Mouse (Mus musculus): ENCODE data around the gene Cntrob. TPM values are rescaled to one million over a fixed set of nuclear protein-coding genes. Genes with fewer than 3 reads are reported as not detected.
A peak's percentile ranks its signal among the peaks of the same experiment; 100 is the strongest.

Cntrob gene
- polyA plus RNA-seq, 1 experiment from 2014 or later, result 24.5 TPM

- Histone ChIP-seq H3K27ac (replicated peaks; ENCODE audit: low read depth, low read length) (peak overlapping the region; percentile 2; the same call in 1 of the 2 replicates), H3K9ac (ENCODE audit: low read length) (no peak overlapping the region), H3K9me3 (ENCODE audit: control insufficient read depth, low read length) (no peaks in the 10 kb centered on the region), H3K4me2 (ENCODE audit: low read depth, severe bottlenecking) (peak overlapping the region; percentile 55; the same call in 1 of the 2 replicates), H3K4me3 (ENCODE audit: low read depth, low read length) (no peak overlapping the region), H3K27me3 (ENCODE audit: control insufficient read depth, insufficient read depth, low read length) (peaks cover 3% of the 10 kb centered on the region), H3K4me1 (ENCODE audit: control insufficient read depth, insufficient read depth, low read length) (peaks cover 5% of the 10 kb centered on the region; the same call in 1 of the 2 replicates), H3K36me3 (ENCODE audit: control insufficient read depth, insufficient read depth, low read length) (no peaks in the 10 kb centered on the region)
- DNase-seq (ENCODE audit: low spot score) (peak; percentile 36), ATAC-seq (ENCODE audit: insufficient number of reproducible peaks, low FRiP score, low TSS enrichment, low read depth) (no peak)
- WGBS, result 10% methylated on average over 8 of the region's 8 CpGs
These were observed 9.2 kb upstream of the Cntrob start for GRCm38 (mm10) chr11:69332713-69333253.

DNA sequence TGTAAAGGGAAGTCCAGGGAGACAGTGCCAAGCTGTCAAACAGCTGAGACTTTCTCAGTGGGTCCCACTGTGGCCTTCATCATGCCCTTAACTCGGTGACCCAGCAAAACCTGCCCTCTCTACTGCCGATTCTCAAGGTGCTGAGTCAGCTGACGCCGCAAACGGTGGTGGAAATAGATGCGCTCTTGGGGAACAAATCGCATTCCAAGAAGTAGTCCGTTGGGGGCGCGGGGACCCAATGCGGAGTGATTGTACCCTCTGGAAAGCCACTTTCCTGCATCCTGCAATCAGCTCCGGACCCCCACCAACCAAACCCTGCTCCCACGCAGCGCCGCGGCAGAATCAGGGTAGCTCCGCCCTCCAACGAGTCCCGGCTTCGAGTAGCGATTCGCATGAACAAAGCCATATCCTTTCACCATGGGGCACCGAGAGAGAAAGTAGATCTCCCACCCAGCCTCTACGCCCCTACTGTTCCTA lies 8.4 kb upstream of the Cntrob start:
- peak overlapping the region; percentile 47 for H3K9ac ChIP-seq (ENCODE audit: low read length)
- WGBS, result 1% methylated on average over 24 of the region's 24 CpGs
- no peaks in the 10 kb centered on the region for H3K36me3 ChIP-seq (ENCODE audit: control insufficient read depth, insufficient read depth, low read length)
- peaks cover 5% of the 10 kb centered on the region; the same call in 1 of the 2 replicates for H3K4me1 ChIP-seq (ENCODE audit: control insufficient read depth, insufficient read depth, low read length)
- H3K4me3 ChIP-seq (ENCODE audit: low read depth, low read length), result peak overlapping the region; percentile 33
- DNase-seq (ENCODE audit: low spot score), result peak; percentile 89
- no peaks in the 10 kb centered on the region for H3K9me3 ChIP-seq (ENCODE audit: control insufficient read depth, low read length)
- H3K27ac ChIP-seq (replicated peaks; ENCODE audit: low read depth, low read length), result peak overlapping the region; percentile 37; the same call in 1 of the 2 replicates
- peak; percentile 50; the same call in 1 of the 2 replicates for ATAC-seq (ENCODE audit: insufficient number of reproducible peaks, low FRiP score, low TSS enrichment, low read depth)
- peak overlapping the region; percentile 55 for H3K4me2 ChIP-seq (ENCODE audit: low read depth, severe bottlenecking)
- H3K27me3 ChIP-seq (ENCODE audit: control insufficient read depth, insufficient read depth, low read length), result peaks cover 11% of the 10 kb centered on the region

DNA sequence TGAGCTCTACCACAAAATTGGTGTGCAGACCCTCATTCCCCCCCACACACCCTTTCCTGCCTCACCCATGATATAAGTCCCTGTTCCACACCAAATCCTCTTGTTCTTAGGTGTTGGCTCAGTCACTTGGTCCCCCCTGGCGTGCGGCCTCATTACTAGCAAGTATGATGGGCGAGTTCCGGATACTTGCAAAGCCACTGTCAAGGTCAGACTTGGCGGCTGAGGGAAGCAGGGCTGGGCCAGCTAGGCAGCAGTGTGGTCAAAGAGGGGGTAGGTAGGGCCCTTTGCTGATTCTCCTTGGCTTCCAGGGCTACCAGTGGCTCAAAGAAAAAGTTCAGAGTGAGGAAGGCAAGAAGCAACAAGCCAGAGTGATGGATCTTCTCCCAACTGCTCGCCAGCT lies 7.6 kb upstream of the Cntrob start:
- no peak overlapping the region for H3K4me3 ChIP-seq (ENCODE audit: low read depth, low read length)
- peak overlapping the region; percentile 55; the same call in 1 of the 2 replicates for H3K4me2 ChIP-seq (ENCODE audit: low read depth, severe bottlenecking)
- H3K9ac ChIP-seq (ENCODE audit: low read length), result no peak overlapping the region
- peaks cover 5% of the 10 kb centered on the region; the same call in 1 of the 2 replicates for H3K4me1 ChIP-seq (ENCODE audit: control insufficient read depth, insufficient read depth, low read length)
- WGBS, result 91% methylated on average over 6 of the region's 6 CpGs
- no peak overlapping the region for H3K27ac ChIP-seq (replicated peaks; ENCODE audit: low read depth, low read length)
- H3K9me3 ChIP-seq (ENCODE audit: control insufficient read depth, low read length), result no peaks in the 10 kb centered on the region
- peaks cover 15% of the 10 kb centered on the region for H3K27me3 ChIP-seq (ENCODE audit: control insufficient read depth, insufficient read depth, low read length)
- ATAC-seq (ENCODE audit: insufficient number of reproducible peaks, low FRiP score, low TSS enrichment, low read depth) (no peak), DNase-seq (ENCODE audit: low spot score) (no peak)
- H3K36me3 ChIP-seq (ENCODE audit: control insufficient read depth, insufficient read depth, low read length), result no peaks in the 10 kb centered on the region

DNA sequence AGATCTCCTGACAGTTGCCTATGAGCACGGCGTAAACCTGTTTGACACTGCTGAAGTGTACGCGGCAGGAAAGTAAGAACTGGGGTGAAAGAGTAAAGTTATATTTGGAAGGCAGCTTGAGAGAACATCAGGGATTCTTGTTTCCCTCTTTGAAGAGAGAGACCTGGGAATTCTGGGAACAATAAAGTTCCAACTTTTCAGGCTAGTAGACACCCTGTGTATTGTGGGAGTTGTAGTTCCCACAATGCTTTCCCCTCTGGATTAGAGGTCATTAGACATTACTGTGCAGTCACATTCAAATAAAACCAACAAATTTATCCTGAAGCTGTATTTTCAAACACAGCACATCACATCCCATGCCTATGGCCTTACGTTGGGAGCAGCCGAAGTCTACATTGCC lies 4.9 kb upstream of the Cntrob start:
- DNase-seq (ENCODE audit: low spot score) (no peak), ATAC-seq (ENCODE audit: insufficient number of reproducible peaks, low FRiP score, low TSS enrichment, low read depth) (no peak)
- Histone ChIP-seq H3K36me3 (ENCODE audit: control insufficient read depth, insufficient read depth, low read length) (no peaks in the 10 kb centered on the region), H3K27ac (replicated peaks; ENCODE audit: low read depth, low read length) (no peak overlapping the region), H3K4me1 (ENCODE audit: control insufficient read depth, insufficient read depth, low read length) (peaks cover 13% of the 10 kb centered on the region; the same call in 1 of the 2 replicates), H3K9me3 (ENCODE audit: control insufficient read depth, low read length) (no peaks in the 10 kb centered on the region), H3K4me2 (ENCODE audit: low read depth, severe bottlenecking) (no peak overlapping the region), H3K4me3 (ENCODE audit: low read depth, low read length) (no peak overlapping the region), H3K27me3 (ENCODE audit: control insufficient read depth, insufficient read depth, low read length) (peaks cover 15% of the 10 kb centered on the region), H3K9ac (ENCODE audit: low read length) (no peak overlapping the region)
- WGBS, result 96% methylated on average over 6 of the region's 6 CpGs

DNA sequence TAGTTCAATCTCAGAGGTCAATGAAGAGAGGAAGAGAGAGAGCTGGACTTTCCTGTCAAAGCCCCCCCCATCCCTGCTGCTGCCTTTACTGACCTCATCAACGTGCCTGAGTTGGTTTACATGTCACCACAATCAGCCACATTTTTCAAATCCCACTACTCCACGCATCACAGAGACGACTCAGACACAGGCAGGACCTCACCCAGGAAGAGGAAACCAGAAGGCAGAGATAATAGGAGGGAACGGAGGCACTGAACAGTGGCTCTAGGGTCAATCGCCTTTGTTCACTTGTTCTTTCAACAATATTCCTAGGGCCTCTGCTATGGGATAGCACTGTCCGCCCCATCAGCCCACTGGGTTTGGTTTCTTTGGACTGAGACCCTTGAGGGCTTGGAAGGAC lies 4.1 kb upstream of the Cntrob start:
- H3K27ac ChIP-seq (replicated peaks; ENCODE audit: low read depth, low read length), result no peak overlapping the region
- no peak overlapping the region for H3K4me3 ChIP-seq (ENCODE audit: low read depth, low read length)
- no peak overlapping the region for H3K9ac ChIP-seq (ENCODE audit: low read length)
- H3K4me1 ChIP-seq (ENCODE audit: control insufficient read depth, insufficient read depth, low read length), result peaks cover 17% of the 10 kb centered on the region
- no peaks in the 10 kb centered on the region for H3K36me3 ChIP-seq (ENCODE audit: control insufficient read depth, insufficient read depth, low read length)
- 57% methylated on average over 6 of the region's 6 CpGs for WGBS
- DNase-seq (ENCODE audit: low spot score), result no peak
- H3K27me3 ChIP-seq (ENCODE audit: control insufficient read depth, insufficient read depth, low read length), result peaks cover 15% of the 10 kb centered on the region
- H3K9me3 ChIP-seq (ENCODE audit: control insufficient read depth, low read length), result no peaks in the 10 kb centered on the region
- no peak overlapping the region; the same call in 1 of the 2 replicates for H3K4me2 ChIP-seq (ENCODE audit: low read depth, severe bottlenecking)
- no peak for ATAC-seq (ENCODE audit: insufficient number of reproducible peaks, low FRiP score, low TSS enrichment, low read depth)

DNA sequence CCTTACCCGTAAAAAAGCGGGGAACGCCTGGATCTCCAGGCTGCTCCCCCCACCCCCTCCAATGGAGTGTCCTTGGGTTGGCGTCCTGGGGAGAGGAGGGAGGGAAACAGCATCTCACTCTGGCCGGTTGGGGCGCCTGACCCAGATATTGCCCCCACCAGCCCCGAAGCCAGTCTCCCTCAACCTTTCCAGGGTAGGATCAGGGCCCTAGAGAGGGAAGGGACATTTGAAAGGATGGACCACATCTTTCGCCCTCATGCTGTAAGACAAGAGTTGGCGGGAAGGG lies 3.5 kb upstream of the Cntrob start:
- 12% methylated on average over 9 of the region's 9 CpGs for WGBS
- peaks cover 15% of the 10 kb centered on the region for H3K27me3 ChIP-seq (ENCODE audit: control insufficient read depth, insufficient read depth, low read length)

DNA sequence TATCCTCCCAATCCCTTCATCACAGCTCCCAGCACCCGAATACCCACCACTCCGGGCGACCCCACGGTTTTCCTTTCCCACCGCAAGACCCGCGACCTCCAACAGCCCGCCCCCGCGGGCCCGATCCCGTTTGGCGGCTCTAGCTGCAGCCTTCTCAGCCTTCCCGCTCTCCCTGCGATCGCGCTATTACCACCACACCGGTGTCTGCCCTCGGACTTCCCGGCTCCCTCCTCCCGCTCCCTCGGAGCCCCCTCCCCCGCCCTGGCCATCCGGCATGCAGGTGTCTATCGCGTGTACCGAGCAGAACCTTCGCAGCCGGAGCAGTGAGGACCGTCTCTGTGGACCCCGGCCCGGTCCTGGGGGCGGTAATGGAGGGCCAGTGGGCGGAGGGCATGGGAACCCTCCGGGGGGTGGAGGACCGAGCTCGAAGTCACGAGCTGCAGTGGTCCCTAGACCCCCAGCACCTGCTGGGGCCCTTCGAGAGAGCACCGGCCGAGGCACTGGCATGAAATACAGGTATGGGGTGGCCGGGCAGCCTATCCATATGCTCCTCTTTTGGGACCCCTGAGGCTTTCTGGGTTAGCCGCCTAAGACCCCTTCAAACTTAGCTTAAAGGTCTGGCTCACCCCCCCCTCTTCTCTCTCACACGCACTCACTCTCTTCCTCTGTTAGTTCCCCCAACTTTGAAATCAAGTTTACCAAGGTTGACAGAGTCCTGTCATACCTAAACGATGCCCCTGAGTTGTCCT lies 3.0 kb upstream of the Cntrob start:
- peaks cover 24% of the 10 kb centered on the region for H3K4me1 ChIP-seq (ENCODE audit: control insufficient read depth, insufficient read depth, low read length)
- no peak for DNase-seq (ENCODE audit: low spot score)
- WGBS, result 1% methylated on average over 45 of the region's 45 CpGs
- 0 out of 2 replicates have a peak, but pooled peaks have one; percentile 10 for ATAC-seq (ENCODE audit: insufficient number of reproducible peaks, low FRiP score, low TSS enrichment, low read depth)
- H3K27me3 ChIP-seq (ENCODE audit: control insufficient read depth, insufficient read depth, low read length), result peaks cover 15% of the 10 kb centered on the region
- H3K36me3 ChIP-seq (ENCODE audit: control insufficient read depth, insufficient read depth, low read length), result no peaks in the 10 kb centered on the region
- no peak overlapping the region; the same call in 1 of the 2 replicates for H3K9ac ChIP-seq (ENCODE audit: low read length)
- H3K27ac ChIP-seq (replicated peaks; ENCODE audit: low read depth, low read length), result no peak overlapping the region
- H3K4me2 ChIP-seq (ENCODE audit: low read depth, severe bottlenecking), result peak overlapping the region; percentile 72
- H3K9me3 ChIP-seq (ENCODE audit: control insufficient read depth, low read length), result no peaks in the 10 kb centered on the region
- peak overlapping the region; percentile 33 for H3K4me3 ChIP-seq (ENCODE audit: low read depth, low read length)

More for the DNA sequence above, 3.5 kb upstream of the Cntrob start:
- peak overlapping the region; percentile 4; the same call in 1 of the 2 replicates for H3K4me2 ChIP-seq (ENCODE audit: low read depth, severe bottlenecking)
- H3K36me3 ChIP-seq (ENCODE audit: control insufficient read depth, insufficient read depth, low read length), result no peaks in the 10 kb centered on the region
- ATAC-seq (ENCODE audit: insufficient number of reproducible peaks, low FRiP score, low TSS enrichment, low read depth) (no peak), DNase-seq (ENCODE audit: low spot score) (no peak)
- no peaks in the 10 kb centered on the region for H3K9me3 ChIP-seq (ENCODE audit: control insufficient read depth, low read length)
- H3K4me1 ChIP-seq (ENCODE audit: control insufficient read depth, insufficient read depth, low read length), result peaks cover 23% of the 10 kb centered on the region
- H3K27ac ChIP-seq (replicated peaks; ENCODE audit: low read depth, low read length), result no peak overlapping the region
- H3K9ac ChIP-seq (ENCODE audit: low read length), result no peak overlapping the region
- no peak overlapping the region for H3K4me3 ChIP-seq (ENCODE audit: low read depth, low read length)

DNA sequence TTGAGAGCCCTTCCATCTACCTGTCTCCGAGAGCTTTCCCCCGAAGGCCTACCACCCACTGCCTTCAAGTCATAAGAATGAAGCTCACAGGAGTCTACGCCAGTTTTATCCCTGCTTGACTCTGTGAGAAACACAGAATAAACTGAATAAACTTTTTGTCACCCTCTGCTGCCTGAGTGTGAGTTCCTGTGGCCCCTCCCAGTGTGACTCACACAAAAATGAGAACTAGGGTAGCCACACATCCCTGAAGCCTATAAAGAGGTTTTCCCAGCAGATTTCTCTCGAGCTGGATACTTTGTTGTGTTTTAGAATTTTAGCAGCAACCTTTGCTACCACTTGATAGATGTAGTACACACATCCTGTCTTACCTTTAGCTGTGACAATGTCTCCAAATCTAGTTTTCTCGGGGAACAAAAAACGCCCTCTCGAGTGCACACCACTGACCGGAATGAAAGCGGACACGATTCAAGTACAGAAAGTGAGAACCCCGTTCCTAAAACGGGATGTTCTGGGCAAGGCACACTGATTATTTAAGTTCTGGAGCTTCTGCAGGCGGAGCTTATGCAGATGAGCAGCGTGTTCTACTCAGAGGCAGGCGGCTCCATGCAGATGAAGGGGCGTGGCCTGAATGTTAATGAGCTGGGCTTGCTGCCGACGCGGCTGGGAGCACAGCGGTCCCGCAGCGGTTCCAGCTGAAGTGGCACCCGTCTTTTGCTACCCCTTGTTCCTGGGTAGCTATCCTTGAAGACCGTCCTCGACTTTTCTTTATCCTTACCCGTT lies 2.2 kb upstream of the Cntrob start, which contains the start of gene Kcnab3:
TSS of gene Kcnab3 (plus strand) at position 631 of the 780 bp plus-strand sequence.
- DNase-seq (ENCODE audit: low spot score) (peak; percentile 83), ATAC-seq (ENCODE audit: insufficient number of reproducible peaks, low FRiP score, low TSS enrichment, low read depth) (no peak)
- WGBS, result 11% methylated on average over 26 of the region's 26 CpGs
- no peak within 1 kb of the TSS for H3K27ac ChIP-seq (replicated peaks; ENCODE audit: low read depth, low read length)
- peak within 1 kb of the TSS; percentile 33 for H3K4me3 ChIP-seq (ENCODE audit: low read depth, low read length)
- H3K36me3 ChIP-seq (ENCODE audit: control insufficient read depth, insufficient read depth, low read length), result no peaks in the 10 kb centered on the region
- peak within 1 kb of the TSS; percentile 72 for H3K4me2 ChIP-seq (ENCODE audit: low read depth, severe bottlenecking)
- H3K4me1 ChIP-seq (ENCODE audit: control insufficient read depth, insufficient read depth, low read length), result peaks cover 19% of the 10 kb centered on the region
- H3K9ac ChIP-seq (ENCODE audit: low read length), result peak within 1 kb of the TSS; percentile 5; the same call in 1 of the 2 replicates
- no peaks in the 10 kb centered on the region for H3K9me3 ChIP-seq (ENCODE audit: control insufficient read depth, low read length)
- H3K27me3 ChIP-seq (ENCODE audit: control insufficient read depth, insufficient read depth, low read length), result peaks cover 15% of the 10 kb centered on the region

Data from limb, embryonic 11.5 days (tissue).